Mouse (Mus musculus) midbrain, postnatal 0 days (tissue): ENCODE measurements around the gene Pbx4. TPM values are rescaled to one million over a fixed set of nuclear protein-coding genes. Genes with fewer than 3 reads are reported as not detected.

Experiments
- ATAC-seq: fragments of 200-750 bp; cut with Nextera tagmentation; 2 replicates; pipeline ENCODE4 v1.8.0; 2017; ENCODE audit warnings: moderate number of reproducible peaks, mild to moderate bottlenecking, moderate TSS enrichment, moderate library complexity; ENCODE audit not compliant: low FRiP score
- DNase-seq: peaks from one replicate; pipeline ENCODE4 v3.0.0-alpha.2; 2015; ENCODE audit warnings: low spot score
- H3K27ac ChIP-seq: fragments of 300-500 bp; sonication (generic); 2 replicates; pipeline ENCODE4 v1.5.1; 2014; ENCODE audit warnings: low read depth, mild to moderate bottlenecking, low read length, mixed read lengths
- H3K27me3 ChIP-seq: fragments of 300-500 bp; sonication (generic); 2 replicates; pipeline ENCODE4 v1.6.1; 2014; ENCODE audit warnings: low read length, control low read depth, mixed read lengths; ENCODE audit not compliant: insufficient read depth
- H3K36me3 ChIP-seq: fragments of 300-500 bp; sonication (generic); 2 replicates; pipeline ENCODE4 v1.6.1; 2014; ENCODE audit warnings: low read length, control low read depth, mixed read lengths; ENCODE audit not compliant: insufficient read depth
- H3K4me1 ChIP-seq: fragments of 300-500 bp; sonication (generic); 2 replicates; pipeline ENCODE4 v1.6.1; 2014; ENCODE audit warnings: mild to moderate bottlenecking, control low read depth, antibody characterized with exemption, low read length, mixed read lengths; ENCODE audit not compliant: insufficient read depth
- H3K4me2 ChIP-seq: fragments of 300-500 bp; sonication (generic); 2 replicates; pipeline ENCODE4 v1.6.1; 2014; ENCODE audit warnings: low read depth, mild to moderate bottlenecking, low read length, mixed read lengths; ENCODE audit not compliant: poor library complexity, severe bottlenecking
- H3K4me3 ChIP-seq: fragments of 300-500 bp; sonication (generic); 2 replicates; pipeline ENCODE4 v1.5.1; 2014; ENCODE audit warnings: low read depth, mild to moderate bottlenecking, low read length, moderate library complexity
- H3K9ac ChIP-seq: fragments of 300-500 bp; sonication (generic); replicated peaks from 2 replicates; pipeline ENCODE4 v1.6.1; 2014; ENCODE audit warnings: mild to moderate bottlenecking, low read length, moderate library complexity, mixed read lengths; ENCODE audit not compliant: poor library complexity, severe bottlenecking
- H3K9me3 ChIP-seq: fragments of 300-500 bp; sonication (generic); 2 replicates; pipeline ENCODE4 v1.6.1; 2016; ENCODE audit warnings: low read length, control low read depth
- CTCF ChIP-seq: IDR thresholded peaks from 2 replicates; pipeline ENCODE4 v1.5.1; 2016; ENCODE audit warnings: antibody characterized with exemption, mild to moderate bottlenecking
- WGBS: fragments of 180-500 bp; shearing (Covaris S2); extraction: QIAGEN DNeasy Blood & Tissue Kit; methylation state at CpG from one replicate; pipeline ENCODE4 v1.1.7; 2014; 5-methylcytosine and 5-hydroxymethylcytosine counted together
- polyA plus RNA-seq: library from polyadenylated mRNA; unstranded; fragments of >200 nt; fragmentation: Nextera tagmentation; extraction: Ambion mirVana; gene quantifications from 2 replicates; pipeline ENCODE4 v1.2.1, GENCODE M21; 2015
- total RNA-seq: library from RNA; depleted of rRNA; stranded (reverse); fragments of >200 nt; gene quantifications from 2 replicates; pipeline ENCODE4 v1.2.3, GENCODE M21; 2014

The Pbx4 gene
- total and polyA plus RNA-seq, 2 experiments from 2014 or later = 43.9 to 98.8 TPM

- no peak for ATAC-seq
- Histone ChIP-seq H3K4me2 (no peak overlapping the region), H3K36me3 (0 out of 2 replicates have a peak, but pooled peaks cover 13% of the 10 kb centered on the region), H3K4me3 (no peak overlapping the region), H3K9me3 (no peaks in the 10 kb centered on the region), H3K4me1 (no peaks in the 10 kb centered on the region), H3K9ac (no peak overlapping the region), H3K27me3 (no peaks in the 10 kb centered on the region), H3K27ac (no peak overlapping the region)
- no peak for TF ChIP-seq CTCF
- no peak for DNase-seq
- WGBS = 86% methylated on average over 11 of the region's 11 CpGs
These were observed 37.9 kb downstream of the Pbx4 start for GRCm38 (mm10) chr8:69870003-69870765.

- no peaks in the 10 kb centered on the region for H3K9me3 ChIP-seq
- H3K4me2 ChIP-seq = no peak overlapping the region
- no peak overlapping the region for H3K9ac ChIP-seq
- H3K27ac ChIP-seq = no peak overlapping the region
- H3K4me1 ChIP-seq = no peaks in the 10 kb centered on the region
- TF ChIP-seq CTCF = no peak
- no peak for DNase-seq
- 96% methylated on average over 6 of the region's 6 CpGs for WGBS
- ATAC-seq = no peak
- no peaks in the 10 kb centered on the region for H3K27me3 ChIP-seq
- no peak overlapping the region for H3K4me3 ChIP-seq
- 0 out of 2 replicates have a peak, but pooled peaks cover 13% of the 10 kb centered on the region for H3K36me3 ChIP-seq
These were observed 38.6 kb downstream of the Pbx4 start for GRCm38 (mm10) chr8:69870907-69871306.

GRCm38 (mm10) chr8:69874155-69874554 lies 41.9 kb downstream of the Pbx4 start:
- H3K4me1 ChIP-seq = no peaks in the 10 kb centered on the region

GRCm38 (mm10) chr8:69874654-69875053 lies 42.4 kb downstream of the Pbx4 start:
- no peak for TF ChIP-seq CTCF
- WGBS = 87% methylated on average over 13 of the region's 13 CpGs

More at GRCm38 (mm10) chr8:69874155-69874554, 41.9 kb downstream of the Pbx4 start:
- H3K4me3 ChIP-seq = no peak overlapping the region
- no peak overlapping the region for H3K4me2 ChIP-seq
- H3K27me3 ChIP-seq = no peaks in the 10 kb centered on the region
- 0 out of 2 replicates have a peak, but pooled peaks cover 13% of the 10 kb centered on the region for H3K36me3 ChIP-seq
- H3K9ac ChIP-seq = no peak overlapping the region
- H3K27ac ChIP-seq = no peak overlapping the region
- peak; percentile 82 for TF ChIP-seq CTCF
- 9% methylated on average over 9 of the region's 9 CpGs for WGBS
- DNase-seq = peak; percentile 56
- no peak for ATAC-seq
- H3K9me3 ChIP-seq = no peaks in the 10 kb centered on the region

GRCm38 (mm10) chr8:69876097-69876496 lies 43.8 kb downstream of the Pbx4 start:
- 52% methylated on average over 10 of the region's 10 CpGs for WGBS
- no peak for DNase-seq
- no peaks in the 10 kb centered on the region for H3K4me1 ChIP-seq

More at GRCm38 (mm10) chr8:69874654-69875053, 42.4 kb downstream of the Pbx4 start:
- ATAC-seq = no peak
- H3K4me2 ChIP-seq = no peak overlapping the region
- H3K9me3 ChIP-seq = no peaks in the 10 kb centered on the region
- H3K36me3 ChIP-seq = 0 out of 2 replicates have a peak, but pooled peaks cover 13% of the 10 kb centered on the region
- H3K9ac ChIP-seq = no peak overlapping the region
- peaks cover 4% of the 10 kb centered on the region; the same call in 1 of the 2 replicates for H3K27me3 ChIP-seq
- DNase-seq = no peak
- no peak overlapping the region for H3K4me3 ChIP-seq
- H3K4me1 ChIP-seq = no peaks in the 10 kb centered on the region
- H3K27ac ChIP-seq = no peak overlapping the region

GRCm38 (mm10) chr8:69876967-69877366 lies 44.7 kb downstream of the Pbx4 start:
- ATAC-seq = no peak
- no peak for DNase-seq
- H3K4me3 ChIP-seq = no peak overlapping the region
- no peak overlapping the region for H3K27ac ChIP-seq
- no peak overlapping the region for H3K4me2 ChIP-seq
- 77% methylated on average over 10 of the region's 10 CpGs for WGBS
- 0 out of 2 replicates have a peak, but pooled peaks cover 2% of the 10 kb centered on the region for H3K4me1 ChIP-seq
- no peak overlapping the region for H3K9ac ChIP-seq
- no peak for TF ChIP-seq CTCF
- H3K9me3 ChIP-seq = no peaks in the 10 kb centered on the region
- H3K27me3 ChIP-seq = peaks cover 27% of the 10 kb centered on the region
- H3K36me3 ChIP-seq = 0 out of 2 replicates have a peak, but pooled peaks cover 1% of the 10 kb centered on the region

More at GRCm38 (mm10) chr8:69876097-69876496, 43.8 kb downstream of the Pbx4 start:
- Histone ChIP-seq H3K9me3 (no peaks in the 10 kb centered on the region), H3K4me2 (no peak overlapping the region), H3K27me3 (peaks cover 18% of the 10 kb centered on the region), H3K36me3 (0 out of 2 replicates have a peak, but pooled peaks cover 7% of the 10 kb centered on the region), H3K4me3 (no peak overlapping the region), H3K27ac (no peak overlapping the region), H3K9ac (no peak overlapping the region)
- TF ChIP-seq CTCF = no peak
- ATAC-seq = no peak
